Mouse (Mus musculus) megakaryocyte, embryonic 14.5 days (primary cell): Measurements from ENCODE around the gene Ankmy2.

Experiments
- FLI1 ChIP-seq: IDR thresholded peaks from 2 replicates; pipeline ENCODE4 v1.6.1; 2012; ENCODE audit warnings: low read length, inconsistent platforms, mixed read lengths
- GATA1 ChIP-seq: IDR thresholded peaks from 3 replicates; pipeline ENCODE4 v1.6.1; 2012; ENCODE audit warnings: mixed read lengths, low read length, inconsistent platforms, borderline replicate concordance

DNA sequence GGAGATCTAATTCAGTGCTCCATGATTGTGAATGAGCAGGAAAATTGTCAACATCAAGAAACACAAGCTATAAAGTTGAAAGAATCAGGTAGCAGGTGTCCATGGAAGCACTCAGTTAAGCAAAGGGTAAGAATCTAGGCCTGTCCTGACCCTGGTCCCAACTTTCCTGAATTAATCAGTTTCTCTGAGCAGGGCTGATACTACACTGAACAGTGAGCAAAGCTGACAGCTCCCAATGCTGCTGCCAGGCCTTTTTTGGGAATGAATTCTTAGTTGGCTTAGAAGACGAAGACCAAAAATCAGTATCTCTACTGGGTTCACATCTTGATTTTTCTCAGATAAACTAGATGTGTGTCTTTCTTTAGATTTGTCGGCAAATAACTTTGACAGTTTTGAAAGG is 6.2 kb upstream of the Ankmy2 start:
- TF ChIP-seq GATA1 (no peak), FLI1 (no peak)
